Mouse (Mus musculus): Measurements from ENCODE around the gene Pdxdc1.

DNA sequence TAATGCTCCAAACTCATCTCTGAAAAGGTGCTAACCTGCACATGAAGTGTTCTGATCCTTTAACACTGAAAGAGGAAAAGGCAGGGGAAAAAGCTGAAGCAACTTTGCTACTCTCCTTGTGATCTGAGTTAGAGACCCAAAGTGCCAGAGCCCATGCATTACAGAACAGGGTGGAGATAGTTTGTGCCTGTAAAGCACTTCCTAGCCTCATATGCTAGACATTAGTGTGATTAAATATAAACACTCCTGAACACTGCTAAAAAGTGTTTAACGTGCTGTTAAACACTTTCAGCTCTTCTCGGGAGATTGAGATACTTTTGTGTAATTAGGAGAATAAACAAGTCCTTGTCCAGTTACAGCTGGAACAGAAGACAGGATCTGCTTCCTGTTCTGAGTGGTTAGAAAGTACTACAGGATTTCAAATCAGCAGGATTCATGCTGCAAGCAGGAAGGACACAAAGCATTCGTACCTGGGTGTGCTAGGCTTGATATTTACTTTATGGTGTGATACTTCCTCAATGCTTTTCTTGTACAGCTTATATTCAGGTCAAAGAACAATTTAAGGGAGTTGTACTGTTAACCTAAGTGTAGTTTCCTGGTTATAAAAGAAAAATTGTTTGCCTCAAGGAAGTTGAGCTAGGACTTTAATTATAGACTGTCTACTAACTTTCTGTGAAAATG lies 19.7 kb downstream of the Pdxdc1 start:
- TF ChIP-seq CTCF (conservative IDR thresholded peaks at IDR 0.05; ENCODE audit: insufficient read depth, insufficient read length, low read depth, low read length) = no peak
- TF ChIP-seq POLR2A (IDR thresholded peaks at IDR 0.05; ENCODE audit: low read depth, low read length) = no peak
